Mouse (Mus musculus) G1E (cell line): Measurements from ENCODE around the gene Ptprt.

Source experiments
- CTCF ChIP-seq: IDR thresholded peaks from 2 replicates; pipeline ENCODE4 v1.5.1; 2012; ENCODE audit warnings: low read depth, low read length, inconsistent platforms, mixed read lengths
- GATA1 ChIP-seq: IDR thresholded peaks from 2 replicates; pipeline ENCODE4 v1.6.1; 2012; ENCODE audit warnings: borderline replicate concordance, low read length, inconsistent platforms, mixed read lengths
- GATA2 ChIP-seq: IDR thresholded peaks from 2 replicates; pipeline ENCODE4 v1.6.1; 2012; ENCODE audit warnings: low read depth, low read length, inconsistent platforms, borderline replicate concordance

DNA sequence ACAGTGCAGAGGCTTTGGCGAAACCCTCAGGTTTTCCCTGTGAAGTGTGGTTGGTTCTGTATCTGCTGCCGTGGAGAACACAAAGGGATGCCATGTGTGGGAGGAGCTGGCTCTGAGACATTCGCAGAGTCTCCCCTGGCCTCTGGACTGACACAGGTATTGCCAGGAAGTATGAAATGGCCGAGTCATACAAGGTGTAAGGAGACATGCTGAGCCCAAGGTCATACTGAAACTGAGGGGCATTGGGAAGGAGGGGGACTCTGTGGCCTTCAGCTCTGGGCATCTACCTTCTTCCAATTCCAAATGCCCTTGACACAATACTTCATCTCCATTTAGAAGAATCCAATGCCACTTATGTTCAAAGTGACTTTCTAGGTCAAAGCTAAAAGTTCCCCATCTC lies 1103.1 kb downstream of the Ptprt start:
- TF ChIP-seq GATA2 = no peak
- no peak for TF ChIP-seq CTCF
- TF ChIP-seq GATA1 = no peak
